Mouse (Mus musculus): Measurements from ENCODE around the gene Slc1a2.

DNA sequence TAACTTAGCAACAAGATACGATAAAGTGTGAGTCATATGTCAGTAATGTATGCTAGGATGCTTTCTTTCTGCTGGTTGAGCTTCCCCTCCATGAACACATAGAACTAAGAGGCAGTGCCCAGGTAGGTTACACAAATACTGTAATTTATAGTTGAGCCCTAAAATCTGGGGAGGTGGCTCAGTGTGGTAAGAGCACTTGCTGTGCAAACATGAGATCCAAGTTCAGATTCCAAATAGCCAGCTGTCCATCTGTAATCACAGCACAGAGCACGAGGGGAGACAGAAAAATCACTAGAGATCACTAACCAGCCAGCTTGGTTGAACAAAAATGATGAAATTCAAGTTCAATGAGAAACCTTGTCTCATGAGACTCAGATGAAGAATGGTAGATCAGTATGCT, 63.4 kb downstream of the Slc1a2 start:
- TF ChIP-seq CTCF (conservative IDR thresholded peaks at IDR 0.05; ENCODE audit: low read length) (no peak), POU5F1 (IDR thresholded peaks at IDR 0.05; ENCODE audit: borderline replicate concordance, low read length) (no peak)
